Mouse (Mus musculus): Measurements from ENCODE around the gene Retsat. TPM values are rescaled to one million over a fixed set of nuclear protein-coding genes. Genes with fewer than 3 reads are reported as not detected.

Gene Retsat
- 10 to 100 TPM; 36.3 to 37.1 TPM for total RNA-seq (2021)
- long read RNA-seq, experiment 1, transcript Retsat-201 (11 exons, 3,027 nt), result major isoform, 52 of 54 reads
- long read RNA-seq, experiment 1, partial matches to known transcripts, result 1 of 54 reads
- long read RNA-seq, experiment 1, other reads (novel, unspliced or antisense), result 1 of 54 reads
- long read RNA-seq, experiment 2, transcript Retsat-201 (11 exons, 3,027 nt), result major isoform, 41 of 45 reads
- long read RNA-seq, experiment 2, partial matches to known transcripts, result 2 of 45 reads
- long read RNA-seq, experiment 2, other reads (novel, unspliced or antisense), result 2 of 45 reads

DNA sequence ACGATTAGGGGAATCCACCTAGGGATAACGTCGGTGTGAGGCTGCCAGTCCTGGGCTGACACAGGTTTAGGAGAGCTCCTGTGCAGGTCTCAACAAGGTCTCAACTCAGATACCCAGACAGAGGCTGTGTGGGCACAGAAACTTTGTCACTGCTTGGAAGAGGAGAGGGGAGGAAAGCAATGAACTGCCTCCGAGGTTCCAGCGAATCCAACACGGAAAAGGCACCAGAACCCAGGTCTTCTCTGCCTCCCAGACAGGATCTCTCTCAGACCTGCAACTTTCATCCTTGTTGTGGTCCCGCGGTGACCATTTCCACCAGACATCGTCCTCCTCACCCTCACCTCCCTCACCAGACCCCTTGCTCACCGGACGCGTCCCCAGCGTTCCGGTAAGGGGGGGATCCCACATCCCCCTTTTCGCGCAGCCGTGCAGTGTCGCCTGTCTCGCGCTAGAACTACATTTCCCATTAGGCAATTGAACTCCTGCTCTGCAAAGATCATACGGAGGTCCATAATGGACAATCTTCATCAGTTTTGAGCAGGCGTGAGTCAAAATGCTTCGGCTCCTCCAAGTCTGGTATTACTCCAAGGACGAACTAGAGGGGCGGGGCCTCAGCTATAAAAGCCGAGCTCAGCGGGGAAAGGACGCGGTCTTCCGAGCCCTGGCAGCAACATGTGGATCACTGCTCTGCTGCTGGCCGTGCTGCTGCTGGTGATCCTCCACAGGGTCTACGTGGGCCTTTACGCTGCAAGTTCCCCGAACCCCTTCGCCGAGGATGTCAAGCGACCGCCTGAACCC lies at the start of gene Retsat, which contains the start of gene Elmod3:
Gene Retsat, plus strand, starts transcription at position 520 of the 798 bp plus-strand sequence.
Gene Elmod3, minus strand, starts transcription at position 458 of the 798 bp plus-strand sequence.
- DNase-seq, result peak; percentile 92

- DNase-seq, result peak; percentile 34
Observed at GRCm38 (mm10) chr6:72549041-72549580, 49.2 kb upstream of the Retsat start.

- no peak for DNase-seq
Observed at GRCm38 (mm10) chr6:72550025-72550424, 48.2 kb upstream of the Retsat start.

GRCm38 (mm10) chr6:72550503-72551100 lies 47.7 kb upstream of the Retsat start:
- no peak for DNase-seq

GRCm38 (mm10) chr6:72552171-72553078 lies 45.9 kb upstream of the Retsat start:
- peak; percentile 43 for DNase-seq

GRCm38 (mm10) chr6:72553079-72553412 lies 45.2 kb upstream of the Retsat start:
- DNase-seq, result no peak

- DNase-seq, result no peak
Observed at GRCm38 (mm10) chr6:72560801-72561200, 37.5 kb upstream of the Retsat start.

DNA sequence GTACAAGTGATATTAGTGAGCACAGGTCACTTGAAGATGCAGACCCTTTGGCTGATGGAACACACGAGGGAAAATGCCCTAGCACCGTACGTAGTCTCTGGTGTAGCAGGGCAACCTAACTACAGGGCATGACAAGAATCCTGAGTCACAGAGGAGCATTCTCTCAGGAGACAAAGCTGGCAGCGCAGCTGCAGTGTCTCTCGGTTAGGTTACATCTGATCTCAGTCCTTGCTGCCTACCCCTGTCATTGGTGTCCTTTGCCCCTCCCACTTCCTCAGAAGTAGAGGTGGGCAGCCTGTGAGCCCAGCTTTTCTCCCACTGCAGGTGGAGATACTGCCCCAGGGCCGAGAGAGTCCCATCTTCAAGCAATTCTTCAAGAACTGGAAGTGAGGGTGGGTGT lies 35.8 kb upstream of the Retsat start:
- DNase-seq, result no peak

- peak; percentile 23 for DNase-seq
Observed at GRCm38 (mm10) chr6:72562894-72563293, 35.4 kb upstream of the Retsat start.

- DNase-seq, result no peak
Observed at GRCm38 (mm10) chr6:72565506-72565905, 32.8 kb upstream of the Retsat start.

- DNase-seq, result peak; percentile 86
Observed at GRCm38 (mm10) chr6:72566044-72566443, 32.2 kb upstream of the Retsat start.

GRCm38 (mm10) chr6:72567508-72567907 lies 30.8 kb upstream of the Retsat start:
- DNase-seq, result no peak

GRCm38 (mm10) chr6:72568736-72569135 lies 29.5 kb upstream of the Retsat start:
- DNase-seq, result no peak

GRCm38 (mm10) chr6:72570644-72571397 lies 27.5 kb upstream of the Retsat start:
- DNase-seq, result no peak

GRCm38 (mm10) chr6:72571826-72572225 lies 26.4 kb upstream of the Retsat start:
- DNase-seq, result no peak

DNA sequence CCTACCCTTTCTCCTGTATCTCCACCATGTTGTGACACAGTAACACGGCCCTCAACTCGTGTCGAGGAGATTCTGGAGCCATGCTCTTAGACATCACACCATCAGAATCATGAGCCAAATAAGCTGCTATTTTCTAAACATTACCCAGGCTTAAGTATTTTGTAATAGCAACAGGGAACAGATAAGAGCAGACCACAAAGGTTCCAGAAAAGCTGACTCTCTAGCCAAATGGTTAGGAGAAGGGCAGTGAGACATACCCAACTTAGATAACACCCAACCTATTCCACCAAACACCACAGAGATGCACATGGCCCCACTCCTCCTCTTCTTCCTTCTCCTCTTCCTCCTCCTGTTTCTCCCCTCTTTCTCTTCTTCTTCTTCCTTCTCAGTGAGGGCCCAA lies 22.2 kb upstream of the Retsat start:
- DNase-seq, result no peak

- DNase-seq, result no peak
Observed at GRCm38 (mm10) chr6:72581625-72582382, 16.5 kb upstream of the Retsat start.

DNA sequence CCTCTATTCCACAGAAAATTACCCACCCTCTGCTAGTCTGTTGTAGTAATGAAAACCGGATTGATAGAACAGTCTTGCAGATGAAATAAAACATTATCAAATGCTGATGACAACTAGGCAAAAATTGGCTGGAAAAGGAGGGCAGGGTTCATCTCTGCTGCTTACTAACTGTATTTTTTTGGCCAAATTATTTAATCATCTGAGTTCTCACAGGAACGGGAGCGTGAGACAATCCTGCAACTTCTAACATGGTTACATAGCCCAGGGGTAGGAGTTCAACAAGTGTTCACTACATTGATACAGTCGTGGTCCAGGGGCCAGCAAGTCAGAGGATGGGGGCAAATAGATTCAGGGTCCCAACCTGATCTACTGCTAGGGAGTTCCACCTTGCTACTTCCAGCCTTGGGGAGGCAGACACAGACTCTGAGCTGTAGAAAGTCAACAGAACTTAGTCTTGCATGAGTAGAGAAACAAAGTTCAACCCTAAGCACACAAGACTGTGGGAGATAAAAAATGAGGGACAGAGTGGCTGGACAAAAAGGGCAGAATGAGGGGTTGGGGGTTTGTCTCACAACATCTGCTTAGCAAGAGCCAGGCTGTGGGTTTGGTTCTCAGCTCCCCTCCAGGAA lies 14.9 kb upstream of the Retsat start:
- no peak for DNase-seq

GRCm38 (mm10) chr6:72584154-72584553 lies 14.1 kb upstream of the Retsat start:
- DNase-seq, result no peak

GRCm38 (mm10) chr6:72586701-72587100 lies 11.6 kb upstream of the Retsat start:
- no peak for DNase-seq

Measured in gastrocnemius, postnatal 10 days (tissue).